Mouse (Mus musculus): ENCODE results near the gene Il1f8. TPM values are rescaled to one million over a fixed set of nuclear protein-coding genes. Genes with fewer than 3 reads are reported as not detected.

Il1f8 gene
- polyA plus RNA-seq (2015; fragmentation: Nextera tagmentation; extraction: Ambion mirVana): not detected in 2 replicates

GRCm38 (mm10) chr2:24152861-24153260 is at the start of gene Il1f8:
Gene Il1f8 (plus strand): TSS chr2:24153161.

GRCm38 (mm10) chr2:24186176-24186575 is 33.2 kb downstream of the Il1f8 start, which contains the start of gene Il1f9:
Gene Il1f9 (plus strand): TSS chr2:24186476.

Other genes with a start within 250 kb of the Il1f8 start
- gene Hnmt, start 103.8 kb upstream of the Il1f8 start, polyA plus RNA-seq (2015; fragmentation: Nextera tagmentation; extraction: Ambion mirVana): 10.1 and 13.9 TPM in 2 replicates
- gene Tbpl2, start 56.6 kb upstream of the Il1f8 start, polyA plus RNA-seq (2015; fragmentation: Nextera tagmentation; extraction: Ambion mirVana): not detected in 2 replicates
- 0.15 and 0.19 TPM in 2 replicates for gene Il1f9, start 33.3 kb downstream of the Il1f8 start, polyA plus RNA-seq (2015; fragmentation: Nextera tagmentation; extraction: Ambion mirVana)
- 0.58 TPM in 1 of 2 replicates, not detected in the other for gene Il1f6, start 62.3 kb downstream of the Il1f8 start, polyA plus RNA-seq (2015; fragmentation: Nextera tagmentation; extraction: Ambion mirVana)
- gene Il1f5, start 123.8 kb downstream of the Il1f8 start, polyA plus RNA-seq (2015; fragmentation: Nextera tagmentation; extraction: Ambion mirVana): 0.39 TPM in 1 of 2 replicates, not detected in the other
- gene Il1f10, start 138.0 kb downstream of the Il1f8 start, polyA plus RNA-seq (2015; fragmentation: Nextera tagmentation; extraction: Ambion mirVana): not detected in 2 replicates
- gene Il1rn, start 183.7 kb downstream of the Il1f8 start, polyA plus RNA-seq (2015; fragmentation: Nextera tagmentation; extraction: Ambion mirVana): 0.62 and 1.1 TPM in 2 replicates
- 0.25 and 0.97 TPM in 2 replicates for gene Psd4, start 214.4 kb downstream of the Il1f8 start, polyA plus RNA-seq (2015; fragmentation: Nextera tagmentation; extraction: Ambion mirVana)